ENCODE assay signal across 25 mouse cellular contexts in the genomic region with DNA sequence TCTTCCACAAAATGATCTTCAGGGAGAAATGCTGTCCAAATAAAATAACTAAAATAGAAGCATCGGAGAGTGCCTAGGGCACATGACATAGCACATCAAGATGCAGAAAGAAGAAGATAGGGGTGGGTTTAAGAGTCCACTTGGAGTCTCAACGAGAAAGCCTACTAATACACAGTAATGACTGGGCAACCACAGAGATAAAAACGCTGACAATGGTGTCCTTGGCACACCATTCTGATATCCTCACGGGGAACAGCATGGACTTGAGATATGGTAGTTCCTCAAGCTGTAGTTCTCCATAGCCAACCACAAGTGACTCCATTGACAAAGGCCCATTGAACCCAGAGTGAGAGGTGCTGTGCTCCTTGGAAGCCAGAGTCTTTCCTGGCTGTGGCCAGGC.
"Had no signal": no experiment of that assay in that cellular context is flagged by ENCODE, and none has a peak within 500 bp of the region (broad histone marks: within the 10 kb centered on the region; RNA-seq: fewer than 3 reads in every experiment).

No protein-coding gene starts in this region.

- DNase-seq: gastrocnemius, adult 2 months; gastrocnemius, postnatal 10 days; gastrocnemius, postnatal 25 days; heart, adult 18-20 months; heart, postnatal 10 days; heart, postnatal 4 days; kidney, adult 18-20 months; kidney, adult 9 months; kidney, postnatal 14 days; kidney, postnatal 36 days; layer of hippocampus, adult 9-11 months; layer of hippocampus, postnatal 36 days; left cerebral cortex, postnatal 4 days had no signal

- H3K9me3 ChIP-seq: heart, embryonic 12.5 days; hindbrain, embryonic 10.5 days; hindbrain, embryonic 12.5 days; intestine, embryonic 15.5 days; kidney, embryonic 15.5 days; limb, embryonic 13.5 days; limb, embryonic 15.5 days had no signal

- H3K36me3 ChIP-seq: heart, embryonic 12.5 days; hindbrain, embryonic 10.5 days; hindbrain, embryonic 12.5 days; intestine, embryonic 15.5 days; kidney, embryonic 15.5 days; limb, embryonic 13.5 days; limb, embryonic 15.5 days had no signal

- H3K27me3 ChIP-seq: heart, embryonic 12.5 days; hindbrain, embryonic 12.5 days; intestine, embryonic 15.5 days; kidney, embryonic 15.5 days; limb, embryonic 13.5 days; limb, embryonic 15.5 days had no signal

- H3K4me1 ChIP-seq: intestine, embryonic 15.5 days had no signal

- H3K9ac ChIP-seq: heart, embryonic 12.5 days; hindbrain, embryonic 12.5 days; hindbrain, embryonic 14.5 days; intestine, embryonic 15.5 days; kidney, embryonic 15.5 days; limb, embryonic 13.5 days; limb, embryonic 15.5 days had no signal

- ATAC-seq: hindbrain, embryonic 16.5 days; inflammation-experienced regulatory T-cells, adult 6 months; intestine, embryonic 15.5 days; intestine, postnatal 0 days had no signal

- H3K4me3 ChIP-seq: gastrocnemius, adult 2 months; heart, embryonic 12.5 days; hindbrain, embryonic 10.5 days; hindbrain, embryonic 12.5 days; intestine, embryonic 15.5 days; kidney, embryonic 15.5 days; limb, embryonic 13.5 days; limb, embryonic 15.5 days had no signal

- H3K27ac ChIP-seq: gastrocnemius, adult 2 months; hindbrain, embryonic 12.5 days; hindbrain, embryonic 14.5 days; intestine, embryonic 15.5 days; kidney, embryonic 15.5 days; kidney, postnatal 0 days; limb, embryonic 13.5 days; limb, embryonic 15.5 days had no signal

- H3K4me2 ChIP-seq: heart, embryonic 12.5 days; hindbrain, embryonic 12.5 days; hindbrain, embryonic 14.5 days; intestine, embryonic 15.5 days; kidney, embryonic 15.5 days; limb, embryonic 13.5 days; limb, embryonic 15.5 days had no signal
